In genomic region chr10:43106196-43106595, GRCm38 (mm10) we compare ENCODE assay signal across 14 mouse cellular contexts.
DNase-seq lines count a peak whose midpoint lies in the region; ATAC-seq lines count a peak whose summit lies in the region.
"Had no signal": no experiment of that assay in that cellular context is flagged by ENCODE, and none has a peak within 500 bp of the region (broad histone marks: within the 10 kb centered on the region; RNA-seq: fewer than 3 reads in every experiment).

No protein-coding gene starts in this region.

- no peak overlapping the region for H3K9ac ChIP-seq in neural tube, embryonic 11.5 days (ENCODE audit: low read length)
- no peak overlapping the region for H3K9ac ChIP-seq in midbrain, embryonic 14.5 days (replicated peaks; ENCODE audit: low read length)
- H3K9ac ChIP-seq: liver, embryonic 13.5 days had no signal

- peaks cover 10% of the 10 kb centered on the region for H3K4me1 ChIP-seq in neural tube, embryonic 11.5 days (ENCODE audit: control insufficient read depth, insufficient read depth, low read length)
- H3K4me1 ChIP-seq in hindbrain, embryonic 10.5 days (replicated peaks): peaks cover 47% of the 10 kb centered on the region
- H3K4me1 ChIP-seq in midbrain, embryonic 14.5 days (ENCODE audit: control insufficient read depth, insufficient read depth, low read length): peaks cover 28% of the 10 kb centered on the region
- H3K4me1 ChIP-seq: liver, embryonic 13.5 days had no signal

- H3K27me3 ChIP-seq in neural tube, embryonic 11.5 days (ENCODE audit: control insufficient read depth, insufficient read depth, low read length): no peaks in the 10 kb centered on the region
- 0 out of 2 replicates have a peak, but pooled peaks cover 4% of the 10 kb centered on the region for H3K27me3 ChIP-seq in hindbrain, embryonic 10.5 days (ENCODE audit: insufficient read depth, poor library complexity, severe bottlenecking)
- no peaks in the 10 kb centered on the region for H3K27me3 ChIP-seq in midbrain, embryonic 14.5 days (ENCODE audit: control insufficient read depth, insufficient read depth, low read length)
- H3K27me3 ChIP-seq: liver, embryonic 13.5 days; Patski had no signal

- H3K9me3 ChIP-seq in neural tube, embryonic 11.5 days (ENCODE audit: control insufficient read depth, low read length): no peaks in the 10 kb centered on the region
- H3K9me3 ChIP-seq in hindbrain, embryonic 10.5 days: no peaks in the 10 kb centered on the region
- H3K9me3 ChIP-seq in midbrain, embryonic 14.5 days (ENCODE audit: control insufficient read depth, low read length): no peaks in the 10 kb centered on the region
- H3K9me3 ChIP-seq: liver, embryonic 13.5 days had no signal

- DNase-seq in neural tube, embryonic 11.5 days (ENCODE audit: low spot score): peak; percentile 67
- no peak for DNase-seq in neural tube, embryonic 10.5 days (ENCODE audit: extremely low spot score, low spot score)
- no peak for DNase-seq in hindbrain, embryonic 10.5 days (ENCODE audit: low spot score)
- peak; percentile 63 for DNase-seq in midbrain, embryonic 14.5 days
- DNase-seq in natural killer cell, adult 2 months (ENCODE audit: low spot score in 2 of 2): no peak
- DNase-seq in heart, adult 8-10 months (ENCODE audit: low spot score): no peak
- DNase-seq in heart, postnatal 14 days: no peak
- DNase-seq: adrenal gland, postnatal 14 days; cerebellum, adult 9-11 months; liver, embryonic 13.5 days; lung, postnatal 36 days had no signal

- no peak overlapping the region for H3K4me3 ChIP-seq in neural tube, embryonic 11.5 days (ENCODE audit: low read depth, low read length)
- no peak overlapping the region for H3K4me3 ChIP-seq in hindbrain, embryonic 10.5 days
- H3K4me3 ChIP-seq in midbrain, embryonic 14.5 days (replicated peaks; ENCODE audit: low read depth, low read length): no peak overlapping the region
- H3K4me3 ChIP-seq: erythroblast, embryonic 14.5 days; liver, embryonic 13.5 days had no signal

- intact Hi-C loops in heart, postnatal 14 days (cut with DNase I): no loop called here

- peak; percentile 74 for ATAC-seq in neural tube, embryonic 11.5 days (ENCODE audit: insufficient read depth, low FRiP score, low TSS enrichment)
- ATAC-seq in midbrain, embryonic 14.5 days (ENCODE audit: low FRiP score, low TSS enrichment): peak; percentile 20; the same call in 1 of the 2 replicates
- ATAC-seq: Patski had no signal

- 0 out of 2 replicates have a peak overlapping the region, but pooled peaks have one; percentile 10 for H3K27ac ChIP-seq in neural tube, embryonic 11.5 days (ENCODE audit: low read depth, low read length)
- H3K27ac ChIP-seq in hindbrain, embryonic 10.5 days: peak overlapping the region; percentile 56; the same call in 1 of the 2 replicates
- H3K27ac ChIP-seq in midbrain, embryonic 14.5 days (replicated peaks; ENCODE audit: low read depth, low read length): peak overlapping the region; percentile 20; the same call in 1 of the 2 replicates
- H3K27ac ChIP-seq: kidney, postnatal 0 days; liver, embryonic 13.5 days had no signal

- H3K4me2 ChIP-seq in neural tube, embryonic 11.5 days (ENCODE audit: low read depth): no peak overlapping the region
- H3K4me2 ChIP-seq in midbrain, embryonic 14.5 days (ENCODE audit: low read length): no peak overlapping the region
- H3K4me2 ChIP-seq: liver, embryonic 13.5 days had no signal

- 23% methylated on average over 7 of the region's 7 CpGs for WGBS in neural tube, embryonic 11.5 days
- WGBS in hindbrain, embryonic 10.5 days: 27% methylated on average over 7 of the region's 7 CpGs
- WGBS in midbrain, embryonic 14.5 days: 20% methylated on average over 7 of the region's 7 CpGs

- no peaks in the 10 kb centered on the region for H3K36me3 ChIP-seq in neural tube, embryonic 11.5 days (ENCODE audit: control insufficient read depth, insufficient read depth, low read length)
- no peaks in the 10 kb centered on the region; the same call in 1 of the 2 replicates for H3K36me3 ChIP-seq in hindbrain, embryonic 10.5 days
- no peaks in the 10 kb centered on the region for H3K36me3 ChIP-seq in midbrain, embryonic 14.5 days (ENCODE audit: control insufficient read depth, insufficient read depth, low read length)
- H3K36me3 ChIP-seq: liver, embryonic 13.5 days had no signal

Comparison
In these comparisons a context has a peak if more than half of its experiments do, and no peak if none do; other contexts are left out.
1. DNase-seq: peak in neural tube, embryonic 11.5 days (single experiment) and midbrain, embryonic 14.5 days (single experiment); none in neural tube, embryonic 10.5 days (single experiment), hindbrain, embryonic 10.5 days (single experiment), natural killer cell, adult 2 months (0 of 2), heart, adult 8-10 months (single experiment) and heart, postnatal 14 days (0 of 2).
2. Peak in every context shown above with its lines, with median percentiles within 50 percentile points of each other: H3K27ac ChIP-seq.